Mouse (Mus musculus) thymus, postnatal 0 days (tissue): ENCODE data around the gene Slc39a11. TPM values are rescaled to one million over a fixed set of nuclear protein-coding genes. Genes with fewer than 3 reads are reported as not detected.
A peak's percentile ranks its signal among the peaks of the same experiment; 100 is the strongest.

ENCODE experiments used
- DNase-seq: peaks from one replicate; pipeline ENCODE4 v3.0.0-alpha.2; 2015; ENCODE audit warnings: low spot score
- polyA plus RNA-seq: library from polyadenylated mRNA; unstranded; fragments of >200 nt; fragmentation: Nextera tagmentation; extraction: Ambion mirVana; gene quantifications from 2 replicates; pipeline ENCODE4 v1.2.1, GENCODE M21; 2015

Gene Slc39a11
- polyA plus RNA-seq, 1 experiment from 2014 or later, result 19.4 TPM

- DNase-seq, result no peak
Observed at GRCm38 (mm10) chr11:113633398-113633797, 16.5 kb downstream of the Slc39a11 start.

- no peak for DNase-seq
Observed at GRCm38 (mm10) chr11:113632303-113632702, 17.6 kb downstream of the Slc39a11 start.

- DNase-seq, result no peak
Observed at GRCm38 (mm10) chr11:113631862-113632261, 18.0 kb downstream of the Slc39a11 start.

- no peak for DNase-seq
Observed at GRCm38 (mm10) chr11:113631302-113631701, 18.6 kb downstream of the Slc39a11 start.

- DNase-seq, result peak; percentile 33
Observed at GRCm38 (mm10) chr11:113630642-113631041, 19.2 kb downstream of the Slc39a11 start.

- peak; percentile 38 for DNase-seq
Observed at GRCm38 (mm10) chr11:113627785-113628184, 22.1 kb downstream of the Slc39a11 start.

- no peak for DNase-seq
Observed at GRCm38 (mm10) chr11:113625437-113625836, 24.4 kb downstream of the Slc39a11 start.

GRCm38 (mm10) chr11:113622028-113622427 lies 27.9 kb downstream of the Slc39a11 start:
- DNase-seq, result no peak

- no peak for DNase-seq
Observed at GRCm38 (mm10) chr11:113621001-113621400, 28.9 kb downstream of the Slc39a11 start.

- no peak for DNase-seq
Observed at GRCm38 (mm10) chr11:113619420-113620080, 30.3 kb downstream of the Slc39a11 start.

GRCm38 (mm10) chr11:113618672-113619419 lies 31.0 kb downstream of the Slc39a11 start, which contains the start of gene Sstr2:
Gene Sstr2, plus strand, starts transcription at chr11:113619342.
- DNase-seq, result peak; percentile 76

GRCm38 (mm10) chr11:113618303-113618671 lies 31.6 kb downstream of the Slc39a11 start:
- no peak for DNase-seq

GRCm38 (mm10) chr11:113617132-113617911 lies 32.6 kb downstream of the Slc39a11 start:
- DNase-seq, result peak; percentile 85

- DNase-seq, result peak; percentile 68
Observed at GRCm38 (mm10) chr11:113614476-113614875, 35.4 kb downstream of the Slc39a11 start.

GRCm38 (mm10) chr11:113611664-113612611 lies 37.9 kb downstream of the Slc39a11 start:
- peak; percentile 85 for DNase-seq

GRCm38 (mm10) chr11:113611112-113611646 lies 38.7 kb downstream of the Slc39a11 start:
- DNase-seq, result no peak

- no peak for DNase-seq
Observed at GRCm38 (mm10) chr11:113610266-113610665, 39.6 kb downstream of the Slc39a11 start.

- DNase-seq, result no peak
Observed at GRCm38 (mm10) chr11:113609581-113609980, 40.3 kb downstream of the Slc39a11 start.

- no peak for DNase-seq
Observed at GRCm38 (mm10) chr11:113607556-113607955, 42.3 kb downstream of the Slc39a11 start.

GRCm38 (mm10) chr11:113601616-113602343 lies 48.1 kb downstream of the Slc39a11 start:
- no peak for DNase-seq
